Mouse (Mus musculus) cerebellum, adult 2 months (tissue): ENCODE measurements around the gene Pde4a.

ENCODE experiments used
- CTCF ChIP-seq: fragments of 200-500 bp; IDR thresholded peaks from 2 replicates; pipeline ENCODE4 v1.5.1; 2011; ENCODE audit warnings: low read depth, mild to moderate bottlenecking, control low read depth, low read length, moderate library complexity, borderline replicate concordance; ENCODE audit not compliant: insufficient read depth
- POLR2A ChIP-seq: fragments of 200-500 bp; IDR thresholded peaks from 2 replicates; pipeline ENCODE4 v1.6.1; 2011; ENCODE audit warnings: low read length, control low read depth, borderline replicate concordance; ENCODE audit not compliant: insufficient read depth

- TF ChIP-seq POLR2A (no peak), CTCF (no peak)
These were observed 39.8 kb upstream of the Pde4a start for GRCm38 (mm10) chr9:21125502-21126258.
